Mouse (Mus musculus) embryonic fibroblast, embryonic 13.5 days (primary cell): Measurements from ENCODE around the gene Gm20388. TPM values are rescaled to one million over a fixed set of nuclear protein-coding genes. Genes with fewer than 3 reads are reported as not detected.

Experiments used
- H3K27ac ChIP-seq: 2 replicates; pipeline ENCODE4 v1.5.1; 2012; ENCODE audit warnings: low read length, control low read depth, inconsistent platforms; ENCODE audit not compliant: insufficient read depth
- H3K4me1 ChIP-seq: 2 replicates; pipeline ENCODE4 v1.6.1; 2011; ENCODE audit warnings: low read length; ENCODE audit not compliant: control insufficient read depth, insufficient read depth
- H3K4me3 ChIP-seq: 2 replicates; pipeline ENCODE4 v1.5.1; 2011; ENCODE audit warnings: mild to moderate bottlenecking, control low read depth, low read length; ENCODE audit not compliant: insufficient read depth
- CTCF ChIP-seq: IDR thresholded peaks from 2 replicates; pipeline ENCODE4 v1.5.1; 2011; ENCODE audit warnings: mild to moderate bottlenecking, control low read depth, low read length, moderate library complexity, borderline replicate concordance; ENCODE audit not compliant: insufficient read depth
- POLR2A ChIP-seq: IDR thresholded peaks from 2 replicates; pipeline ENCODE4 v1.6.1; 2011; ENCODE audit warnings: low read depth, mild to moderate bottlenecking, control low read depth, low read length, moderate library complexity
- polyA plus RNA-seq: library from polyadenylated mRNA; stranded (reverse); fragments of >200 nt; gene quantifications from 2 replicates; pipeline ENCODE4 v1.2.4, GENCODE M21; 2011; ENCODE audit warnings: low read depth; ENCODE audit not compliant: missing spikeins, insufficient read length

Gene Gm20388
- polyA plus RNA-seq, 1 experiment: 82.8 TPM

GRCm38 (mm10) chr8:123826001-123826400 is 3915.4 kb downstream of the Gm20388 start:
- no peak for TF ChIP-seq POLR2A
- TF ChIP-seq CTCF: peak; percentile 96
- H3K27ac ChIP-seq: no peak overlapping the region
- H3K4me1 ChIP-seq: no peaks in the 10 kb centered on the region
- no peak overlapping the region for H3K4me3 ChIP-seq

GRCm38 (mm10) chr8:123826758-123827157 is 3916.1 kb downstream of the Gm20388 start:
- TF ChIP-seq CTCF: no peak
- TF ChIP-seq POLR2A: no peak
- no peak overlapping the region for H3K4me3 ChIP-seq
- no peak overlapping the region for H3K27ac ChIP-seq
- no peaks in the 10 kb centered on the region for H3K4me1 ChIP-seq

- TF ChIP-seq CTCF: no peak
- H3K27ac ChIP-seq: no peak overlapping the region
- H3K4me3 ChIP-seq: no peak overlapping the region
- H3K4me1 ChIP-seq: no peaks in the 10 kb centered on the region
These were observed 3916.9 kb downstream of the Gm20388 start for GRCm38 (mm10) chr8:123827523-123827922.

GRCm38 (mm10) chr8:123832757-123833156 is 3922.1 kb downstream of the Gm20388 start:
- H3K27ac ChIP-seq: no peak overlapping the region
- no peaks in the 10 kb centered on the region for H3K4me1 ChIP-seq
- no peak overlapping the region for H3K4me3 ChIP-seq
- no peak for TF ChIP-seq POLR2A
- TF ChIP-seq CTCF: peak; percentile 62; the same call in 1 of the 2 replicates

DNA sequence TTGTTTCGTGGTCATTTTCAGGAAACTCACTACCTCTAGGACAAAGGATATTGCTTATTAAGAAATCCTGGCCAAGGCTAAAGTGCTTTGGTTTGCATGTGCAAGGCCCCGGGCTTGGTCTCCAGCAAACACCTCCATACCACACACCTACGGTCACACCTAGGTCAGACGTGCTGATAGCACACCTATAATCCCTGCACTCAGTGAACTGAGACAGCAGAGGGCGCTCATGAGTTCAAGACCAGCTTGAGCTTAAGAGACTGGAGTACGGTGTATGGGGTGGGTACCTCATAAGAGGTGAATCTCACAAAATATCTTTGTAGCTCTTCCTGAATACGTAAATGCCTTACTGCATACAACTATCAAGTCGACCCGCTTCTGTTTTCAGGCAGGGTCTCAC is 3924.8 kb downstream of the Gm20388 start:
- no peak overlapping the region for H3K4me3 ChIP-seq
- no peaks in the 10 kb centered on the region for H3K4me1 ChIP-seq
- TF ChIP-seq POLR2A (no peak), CTCF (peak; percentile 64; the same call in 1 of the 2 replicates)
- no peak overlapping the region for H3K27ac ChIP-seq

DNA sequence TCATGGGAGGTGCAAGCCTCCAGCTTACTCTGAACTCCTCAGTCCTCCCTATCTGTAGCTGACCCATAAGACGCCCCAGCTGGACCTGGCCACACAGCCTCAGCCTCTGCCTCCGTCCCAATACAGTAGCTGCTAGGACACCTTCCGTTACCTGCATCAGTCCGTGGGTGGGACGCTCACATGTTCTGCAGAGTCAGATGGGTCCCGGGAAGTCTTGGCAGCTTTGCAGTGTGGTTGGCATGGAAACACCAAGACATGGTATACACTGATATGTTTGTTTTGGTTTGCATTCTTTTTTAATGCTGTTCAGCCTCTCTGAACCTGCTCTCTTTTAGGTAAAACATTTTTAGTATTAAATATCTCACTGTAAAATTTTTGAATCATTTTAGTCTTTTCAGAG is 3925.7 kb downstream of the Gm20388 start:
- no peaks in the 10 kb centered on the region for H3K4me1 ChIP-seq
- no peak overlapping the region for H3K27ac ChIP-seq
- no peak for TF ChIP-seq POLR2A
- no peak for TF ChIP-seq CTCF
- no peak overlapping the region for H3K4me3 ChIP-seq

GRCm38 (mm10) chr8:123838496-123838895 is 3927.9 kb downstream of the Gm20388 start:
- Histone ChIP-seq H3K4me3 (no peak overlapping the region), H3K27ac (no peak overlapping the region), H3K4me1 (no peaks in the 10 kb centered on the region)
- TF ChIP-seq CTCF (no peak), POLR2A (no peak)

DNA sequence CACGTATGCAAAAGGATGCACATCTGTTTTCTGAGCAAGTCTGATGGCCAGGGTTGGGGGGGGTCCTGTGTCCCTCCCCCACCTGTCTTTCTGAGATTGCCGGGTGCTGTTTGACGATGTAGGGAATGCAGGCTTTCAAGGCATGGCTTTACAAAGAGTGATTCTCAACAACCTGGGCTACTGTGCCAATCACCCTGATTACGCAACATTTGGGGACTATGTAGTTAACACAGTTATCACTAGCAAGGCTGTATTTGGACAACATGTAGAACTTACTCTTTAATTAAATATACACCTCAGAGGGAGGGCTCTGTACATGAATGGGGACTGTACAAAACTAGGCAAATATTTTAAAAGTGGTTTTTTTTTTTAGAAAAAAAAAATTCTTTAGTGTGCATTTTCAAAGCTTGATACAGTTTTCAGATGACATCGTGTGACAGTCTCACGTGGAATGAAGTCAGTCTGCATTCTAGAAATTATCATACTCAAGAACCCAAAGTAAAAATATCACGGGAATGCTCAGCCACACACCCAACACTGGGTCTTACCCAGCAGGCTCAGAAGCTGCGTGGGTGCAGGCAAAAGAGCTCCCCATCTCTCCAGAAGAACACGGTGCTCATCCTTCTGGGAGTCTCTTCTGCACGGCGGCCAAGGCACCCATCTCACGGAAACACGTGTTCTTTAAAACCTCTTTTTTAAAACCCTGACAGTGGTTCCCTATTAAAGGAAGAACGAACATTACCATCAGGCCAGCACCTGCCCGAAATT is 3930.1 kb downstream of the Gm20388 start:
- TF ChIP-seq CTCF (no peak), POLR2A (no peak)
- H3K4me1 ChIP-seq: no peaks in the 10 kb centered on the region
- no peak overlapping the region for H3K4me3 ChIP-seq
- no peak overlapping the region for H3K27ac ChIP-seq

GRCm38 (mm10) chr8:123842086-123842485 is 3931.4 kb downstream of the Gm20388 start:
- Histone ChIP-seq H3K4me3 (no peak overlapping the region), H3K4me1 (0 out of 2 replicates have a peak, but pooled peaks cover 3% of the 10 kb centered on the region), H3K27ac (no peak overlapping the region)
- TF ChIP-seq POLR2A: no peak

GRCm38 (mm10) chr8:123844341-123844740 is 3933.7 kb downstream of the Gm20388 start:
- 0 out of 2 replicates have a peak, but pooled peaks cover 3% of the 10 kb centered on the region for H3K4me1 ChIP-seq
- H3K4me3 ChIP-seq: no peak overlapping the region
- no peak overlapping the region for H3K27ac ChIP-seq
- no peak for TF ChIP-seq POLR2A
- no peak for TF ChIP-seq CTCF
